Mouse (Mus musculus) midbrain, postnatal 0 days (tissue): ENCODE measurements around the gene Prdm16. TPM values are rescaled to one million over a fixed set of nuclear protein-coding genes. Genes with fewer than 3 reads are reported as not detected.

ENCODE experiments used
- ATAC-seq: fragments of 200-750 bp; cut with Nextera tagmentation; 2 replicates; pipeline ENCODE4 v1.8.0; 2017; ENCODE audit warnings: moderate number of reproducible peaks, mild to moderate bottlenecking, moderate TSS enrichment, moderate library complexity; ENCODE audit not compliant: low FRiP score
- DNase-seq: peaks from one replicate; pipeline ENCODE4 v3.0.0-alpha.2; 2015; ENCODE audit warnings: low spot score
- H3K27ac ChIP-seq: fragments of 300-500 bp; sonication (generic); 2 replicates; pipeline ENCODE4 v1.5.1; 2014; ENCODE audit warnings: low read depth, mild to moderate bottlenecking, low read length, mixed read lengths
- H3K27me3 ChIP-seq: fragments of 300-500 bp; sonication (generic); 2 replicates; pipeline ENCODE4 v1.6.1; 2014; ENCODE audit warnings: low read length, control low read depth, mixed read lengths; ENCODE audit not compliant: insufficient read depth
- H3K36me3 ChIP-seq: fragments of 300-500 bp; sonication (generic); 2 replicates; pipeline ENCODE4 v1.6.1; 2014; ENCODE audit warnings: low read length, control low read depth, mixed read lengths; ENCODE audit not compliant: insufficient read depth
- H3K4me1 ChIP-seq: fragments of 300-500 bp; sonication (generic); 2 replicates; pipeline ENCODE4 v1.6.1; 2014; ENCODE audit warnings: mild to moderate bottlenecking, control low read depth, antibody characterized with exemption, low read length, mixed read lengths; ENCODE audit not compliant: insufficient read depth
- H3K4me2 ChIP-seq: fragments of 300-500 bp; sonication (generic); 2 replicates; pipeline ENCODE4 v1.6.1; 2014; ENCODE audit warnings: low read depth, mild to moderate bottlenecking, low read length, mixed read lengths; ENCODE audit not compliant: poor library complexity, severe bottlenecking
- H3K4me3 ChIP-seq: fragments of 300-500 bp; sonication (generic); 2 replicates; pipeline ENCODE4 v1.5.1; 2014; ENCODE audit warnings: low read depth, mild to moderate bottlenecking, low read length, moderate library complexity
- H3K9ac ChIP-seq: fragments of 300-500 bp; sonication (generic); replicated peaks from 2 replicates; pipeline ENCODE4 v1.6.1; 2014; ENCODE audit warnings: mild to moderate bottlenecking, low read length, moderate library complexity, mixed read lengths; ENCODE audit not compliant: poor library complexity, severe bottlenecking
- H3K9me3 ChIP-seq: fragments of 300-500 bp; sonication (generic); 2 replicates; pipeline ENCODE4 v1.6.1; 2016; ENCODE audit warnings: low read length, control low read depth
- CTCF ChIP-seq: IDR thresholded peaks from 2 replicates; pipeline ENCODE4 v1.5.1; 2016; ENCODE audit warnings: antibody characterized with exemption, mild to moderate bottlenecking
- WGBS: fragments of 180-500 bp; shearing (Covaris S2); extraction: QIAGEN DNeasy Blood & Tissue Kit; methylation state at CpG from one replicate; pipeline ENCODE4 v1.1.7; 2014; 5-methylcytosine and 5-hydroxymethylcytosine counted together
- polyA plus RNA-seq: library from polyadenylated mRNA; unstranded; fragments of >200 nt; fragmentation: Nextera tagmentation; extraction: Ambion mirVana; gene quantifications from 2 replicates; pipeline ENCODE4 v1.2.1, GENCODE M21; 2015
- total RNA-seq: library from RNA; depleted of rRNA; stranded (reverse); fragments of >200 nt; gene quantifications from 2 replicates; pipeline ENCODE4 v1.2.3, GENCODE M21; 2014

Gene Prdm16
- total and polyA plus RNA-seq, 2 experiments from 2014 or later, result 9.3 to 10.7 TPM

DNA sequence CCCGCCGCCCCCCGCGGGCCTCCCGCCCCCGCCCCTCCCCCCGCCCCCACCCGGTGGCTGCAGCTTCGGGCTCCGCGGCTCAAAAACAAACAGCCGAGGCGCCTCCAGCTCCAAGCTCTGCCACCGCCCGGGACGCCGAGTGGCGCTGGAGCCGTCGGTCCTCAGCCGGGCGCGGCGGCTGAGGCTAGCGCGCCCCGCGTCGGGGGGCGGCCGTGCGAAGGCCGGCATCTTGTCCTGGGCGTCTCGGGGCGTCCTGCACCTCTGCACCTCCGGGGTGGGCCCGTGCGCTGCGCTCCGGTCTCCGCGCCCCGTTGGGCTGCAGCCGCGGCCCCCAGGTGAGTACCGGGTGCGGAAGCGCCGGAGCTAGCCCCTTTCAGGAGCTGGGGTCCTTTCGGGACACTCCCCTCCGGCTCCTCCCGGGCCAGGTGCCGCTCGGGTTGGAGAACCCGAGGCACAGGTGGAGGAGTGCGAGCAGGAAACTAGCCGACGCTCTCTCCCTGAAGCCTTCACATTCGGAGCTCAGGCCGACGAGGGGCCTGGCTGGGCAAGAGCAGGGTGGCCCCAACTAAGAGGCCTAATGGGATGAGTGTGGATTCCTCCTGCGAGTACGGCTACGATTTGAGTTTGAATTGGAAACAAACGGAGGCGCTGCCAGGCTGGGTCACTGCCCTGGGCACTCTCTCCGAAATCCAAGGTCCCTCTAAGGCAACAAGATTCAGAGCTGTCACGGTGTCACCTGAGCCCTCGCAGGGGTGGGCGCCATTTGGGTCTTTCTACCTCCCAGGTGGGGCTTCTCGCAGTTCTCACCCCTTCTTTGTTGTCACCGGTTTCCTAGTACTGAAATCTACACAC, 1.0 kb upstream of the Prdm16 start:
- Histone ChIP-seq H3K4me2 (peak overlapping the region; percentile 61), H3K36me3 (no peaks in the 10 kb centered on the region), H3K27me3 (peaks cover 78% of the 10 kb centered on the region), H3K4me3 (peak overlapping the region; percentile 39), H3K27ac (no peak overlapping the region), H3K9me3 (no peaks in the 10 kb centered on the region), H3K4me1 (no peaks in the 10 kb centered on the region), H3K9ac (no peak overlapping the region)
- 2% methylated on average over 48 of the region's 73 CpGs for WGBS
- ATAC-seq (no peak), DNase-seq (no peak)
- no peak for TF ChIP-seq CTCF

DNA sequence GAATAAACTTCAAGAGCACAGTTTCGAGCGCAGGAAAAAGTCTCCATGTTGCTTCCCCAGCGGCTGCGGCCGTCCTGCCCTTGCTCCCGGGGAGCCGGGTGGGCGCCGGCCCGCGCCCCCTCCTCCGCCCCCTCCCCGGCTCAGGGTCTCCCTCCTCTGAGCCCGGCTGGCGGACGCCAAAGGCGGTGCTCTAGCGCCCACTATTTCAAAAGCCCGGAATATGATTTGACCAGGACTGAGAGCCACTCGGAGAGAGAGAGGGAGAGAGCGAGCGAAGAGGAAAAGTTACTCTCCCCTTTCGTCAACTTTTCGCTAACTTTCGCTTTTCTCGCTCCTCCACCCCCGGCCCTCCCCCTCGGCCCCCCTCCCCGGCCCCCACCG, 630 bp downstream of the Prdm16 start:
- 1% methylated on average over 15 of the region's 30 CpGs for WGBS
- Histone ChIP-seq H3K4me1 (no peaks in the 10 kb centered on the region), H3K27me3 (peaks cover 79% of the 10 kb centered on the region), H3K9me3 (no peaks in the 10 kb centered on the region), H3K9ac (0 out of 2 replicates have a peak overlapping the region, but pooled peaks have one; percentile 42), H3K4me2 (peak overlapping the region; percentile 61), H3K4me3 (peak overlapping the region; percentile 39), H3K36me3 (no peaks in the 10 kb centered on the region), H3K27ac (peak overlapping the region; percentile 43; the same call in 1 of the 2 replicates)
- peak; percentile 55; the same call in 1 of the 2 replicates for ATAC-seq
- peak; percentile 72 for DNase-seq
- peak; percentile 49 for TF ChIP-seq CTCF

DNA sequence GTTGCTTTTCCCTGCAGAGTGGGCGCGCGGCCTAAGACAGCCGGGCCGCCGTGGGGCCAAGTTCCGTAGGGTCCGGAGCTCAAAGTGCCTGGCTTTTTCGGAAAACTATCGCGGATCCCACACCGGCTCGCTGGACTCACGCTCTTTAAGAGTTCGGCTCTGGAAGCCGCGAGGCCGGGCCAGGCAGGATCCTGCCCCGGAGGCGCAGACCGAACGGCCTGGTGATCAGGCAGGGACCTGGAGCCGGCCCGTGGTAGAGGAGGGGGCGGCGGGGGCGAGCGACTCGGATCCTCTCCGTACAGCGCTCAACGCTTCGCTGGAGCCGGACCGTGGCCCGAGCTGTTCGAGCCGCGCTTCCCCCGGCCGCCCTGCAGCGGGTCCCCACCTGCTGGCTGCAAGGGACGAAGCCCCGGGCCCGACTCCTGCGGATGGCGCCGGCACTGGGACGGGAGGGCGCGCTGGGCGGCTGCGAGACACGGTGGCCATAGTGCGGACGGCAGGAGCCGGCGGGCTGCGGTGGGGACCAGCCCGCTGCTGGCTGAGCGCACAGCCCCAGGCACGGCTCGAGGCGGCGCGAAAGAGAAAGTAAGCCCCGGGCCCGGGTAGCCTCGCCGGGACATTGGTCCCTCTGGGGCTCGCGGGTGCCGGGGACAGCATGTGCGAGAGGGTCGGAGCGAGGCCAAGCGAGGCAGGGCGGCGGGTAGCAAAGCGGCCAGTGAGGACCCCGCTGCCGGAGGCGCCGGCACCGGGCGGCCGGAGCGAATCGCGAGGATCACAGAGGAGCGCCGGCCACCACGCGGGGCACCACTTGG, 1.2 kb downstream of the Prdm16 start:
- Histone ChIP-seq H3K27ac (peak overlapping the region; percentile 43), H3K4me2 (peak overlapping the region; percentile 61), H3K36me3 (no peaks in the 10 kb centered on the region), H3K27me3 (peaks cover 79% of the 10 kb centered on the region), H3K4me1 (no peaks in the 10 kb centered on the region), H3K4me3 (peak overlapping the region; percentile 39), H3K9ac (peak overlapping the region; percentile 42; the same call in 1 of the 2 replicates), H3K9me3 (no peaks in the 10 kb centered on the region)
- ATAC-seq, result no peak
- DNase-seq, result no peak
- WGBS, result under 1% methylated on average over 87 of the region's 94 CpGs
- TF ChIP-seq CTCF, result no peak

DNA sequence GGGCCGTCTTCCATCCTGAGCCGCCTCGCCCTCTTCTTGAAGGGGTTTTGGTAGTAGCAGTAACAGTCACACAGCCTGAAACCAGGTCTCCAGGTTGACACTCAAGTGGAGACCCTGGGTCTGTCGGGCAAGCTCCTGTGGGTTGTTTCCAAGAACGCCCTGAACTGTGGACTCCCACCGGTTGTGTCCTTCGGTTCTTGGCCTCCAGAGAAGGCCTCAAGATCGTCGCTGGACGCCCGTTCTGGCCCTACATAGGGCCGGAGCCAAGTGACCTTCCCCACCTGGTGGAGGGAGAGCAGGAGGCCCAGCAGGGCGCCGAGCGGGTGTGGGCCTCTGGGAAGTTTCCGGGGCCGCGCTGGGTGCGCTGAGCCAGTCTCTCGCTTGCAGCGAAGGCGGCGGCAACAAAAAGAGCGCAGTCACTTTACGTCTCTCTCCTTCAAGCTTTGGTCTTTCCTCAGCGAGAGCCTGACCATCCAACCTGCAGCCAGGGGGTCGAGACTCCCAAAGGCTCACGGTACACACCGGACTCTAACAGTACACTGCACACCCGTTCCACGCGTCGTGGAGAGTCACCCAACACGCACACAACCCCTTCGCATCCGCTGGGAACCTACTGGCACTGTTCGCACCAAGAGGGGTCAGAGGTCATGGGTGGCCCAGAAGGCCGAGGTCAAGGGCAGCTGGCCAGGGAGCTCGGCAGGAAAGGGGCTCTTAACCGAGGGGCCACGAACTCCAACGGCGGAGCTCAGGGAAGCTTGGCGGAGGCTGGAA, 2.0 kb downstream of the Prdm16 start:
- TF ChIP-seq CTCF, result no peak
- H3K27ac ChIP-seq, result 0 out of 2 replicates have a peak overlapping the region, but pooled peaks have one; percentile 43
- no peaks in the 10 kb centered on the region for H3K9me3 ChIP-seq
- H3K27me3 ChIP-seq, result peaks cover 78% of the 10 kb centered on the region
- H3K4me3 ChIP-seq, result peak overlapping the region; percentile 39
- peak overlapping the region; percentile 42; the same call in 1 of the 2 replicates for H3K9ac ChIP-seq
- no peaks in the 10 kb centered on the region for H3K36me3 ChIP-seq
- ATAC-seq (no peak), DNase-seq (no peak)
- H3K4me2 ChIP-seq, result peak overlapping the region; percentile 61
- no peaks in the 10 kb centered on the region for H3K4me1 ChIP-seq
- WGBS, result 18% methylated on average over 44 of the region's 44 CpGs

DNA sequence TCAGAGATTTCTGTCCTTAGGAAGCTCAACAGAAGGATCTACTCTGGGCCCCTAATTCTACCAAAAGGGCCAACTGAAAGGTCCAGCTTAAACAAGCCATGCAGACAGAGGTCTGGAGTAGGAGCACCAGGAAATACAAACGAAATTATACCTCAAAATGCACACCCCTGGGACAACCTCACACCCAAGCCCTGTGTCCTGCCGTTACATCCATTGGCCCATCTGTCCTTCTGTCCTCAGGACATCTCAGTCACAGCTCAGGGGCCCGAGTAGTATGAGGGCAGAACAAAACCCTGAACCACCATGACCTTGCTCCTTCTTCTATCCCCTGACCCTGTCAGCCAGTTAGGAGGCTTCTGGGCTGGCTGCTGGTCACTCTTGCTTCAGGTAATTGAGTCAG, 2.7 kb downstream of the Prdm16 start:
- peak overlapping the region; percentile 39; the same call in 1 of the 2 replicates for H3K4me3 ChIP-seq
- H3K27ac ChIP-seq, result no peak overlapping the region
- no peaks in the 10 kb centered on the region for H3K36me3 ChIP-seq
- TF ChIP-seq CTCF, result no peak
- peak overlapping the region; percentile 61 for H3K4me2 ChIP-seq
- 55% methylated on average over 3 of the region's 3 CpGs for WGBS
- ATAC-seq, result no peak
- H3K27me3 ChIP-seq, result peaks cover 77% of the 10 kb centered on the region
- no peaks in the 10 kb centered on the region for H3K9me3 ChIP-seq
- H3K4me1 ChIP-seq, result no peaks in the 10 kb centered on the region
- DNase-seq, result no peak
- no peak overlapping the region for H3K9ac ChIP-seq
